Mouse (Mus musculus): ENCODE measurements around the gene Evx2.

DNA sequence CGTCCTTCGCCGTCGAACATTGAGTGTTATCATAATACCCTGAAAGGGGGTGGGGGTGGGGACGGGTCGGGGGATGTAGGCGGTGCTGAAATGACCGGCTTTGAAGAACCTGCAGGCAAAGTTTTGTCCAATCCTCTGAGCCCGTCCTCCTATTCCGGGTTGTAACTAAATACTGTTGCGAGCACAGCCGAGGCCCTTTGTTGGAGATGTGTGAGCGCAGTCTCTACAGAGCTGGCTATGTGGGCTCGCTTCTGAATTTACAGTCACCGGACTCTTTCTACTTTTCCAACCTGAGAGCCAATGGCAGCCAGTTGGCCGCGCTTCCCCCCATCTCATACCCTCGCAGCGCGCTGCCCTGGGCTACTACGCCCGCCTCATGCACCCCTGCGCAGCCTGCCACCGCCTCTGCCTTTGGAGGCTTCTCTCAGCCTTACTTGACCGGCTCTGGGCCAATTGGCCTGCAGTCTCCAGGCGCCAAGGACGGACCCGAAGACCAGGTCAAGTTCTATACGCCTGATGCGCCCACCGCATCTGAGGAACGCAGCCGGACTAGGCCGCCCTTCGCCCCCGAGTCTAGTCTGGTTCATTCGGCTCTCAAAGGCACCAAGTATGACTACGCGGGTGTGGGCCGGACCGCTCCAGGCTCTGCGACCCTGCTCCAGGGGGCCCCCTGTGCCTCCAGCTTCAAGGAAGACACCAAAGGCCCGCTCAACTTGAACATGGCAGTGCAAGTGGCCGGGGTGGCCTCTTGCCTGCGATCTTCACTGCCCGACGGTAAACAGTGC, 15.7 kb upstream of the Evx2 start, which contains the start of gene Hoxd12:
- TF ChIP-seq CTCF (IDR thresholded peaks at IDR 0.05; ENCODE audit: low read depth) (no peak), EP300 (IDR thresholded peaks at IDR 0.05; ENCODE audit: low read depth) (no peak)
